ENCODE assay signal across 7 mouse cellular contexts in the genomic region with DNA sequence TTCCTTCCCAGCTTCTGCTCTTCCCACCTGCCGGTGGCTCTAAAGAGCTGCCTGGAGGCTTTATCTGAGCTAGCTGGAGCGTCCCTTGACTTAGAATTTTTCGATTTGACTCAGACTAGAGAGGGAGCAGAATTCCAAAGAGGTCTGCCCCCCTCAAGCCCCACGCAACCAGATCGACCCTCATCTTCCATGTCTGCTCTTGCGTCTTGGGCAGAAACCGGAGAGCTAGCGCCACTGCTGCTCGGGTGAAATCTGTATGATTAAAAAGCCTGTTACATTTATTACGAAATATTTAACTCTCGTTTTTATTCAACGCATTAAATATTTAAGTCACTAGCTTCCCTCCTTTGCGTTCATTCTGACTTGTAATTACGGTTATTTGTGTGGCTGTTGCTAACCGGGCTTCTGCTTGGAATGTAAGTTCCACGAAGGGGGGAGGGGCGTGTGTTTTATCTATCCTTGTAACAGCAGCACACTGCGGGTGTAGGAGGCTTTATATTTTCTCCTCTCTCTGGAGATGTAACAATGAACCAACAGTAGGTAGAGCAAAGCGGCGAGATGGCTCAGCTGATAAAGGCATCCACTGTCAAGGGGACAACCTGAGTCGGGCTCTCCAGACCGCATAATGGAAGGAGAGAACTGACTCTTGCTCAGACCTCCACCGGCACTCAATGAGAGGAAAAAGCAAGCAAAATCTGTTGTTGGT. TPM values are rescaled to one million over a fixed set of nuclear protein-coding genes. Genes with fewer than 3 reads are reported as not detected.
DNase-seq lines count a peak whose midpoint lies in the region; ATAC-seq and TF ChIP-seq lines count a peak whose summit lies in the region.

No protein-coding gene starts in this region.

- H3K9me3 ChIP-seq in hindbrain, embryonic 10.5 days, result no peaks in the 10 kb centered on the region
- no peaks in the 10 kb centered on the region for H3K9me3 ChIP-seq in liver, embryonic 12.5 days (replicated peaks)
- H3K9me3 ChIP-seq in neural tube, embryonic 15.5 days (replicated peaks), result no peaks in the 10 kb centered on the region

- WGBS in spleen, adult 2 months, result 10% methylated on average over 23 of the region's 23 CpGs
- WGBS in hindbrain, embryonic 10.5 days, result 5% methylated on average over 23 of the region's 23 CpGs
- 5% methylated on average over 23 of the region's 23 CpGs for WGBS in liver, embryonic 12.5 days (ENCODE audit: insufficient replicate concordance)
- 2% methylated on average over 23 of the region's 23 CpGs for WGBS in neural tube, embryonic 15.5 days

- TF ChIP-seq CTCF in spleen, adult 2 months (IDR thresholded peaks at IDR 0.05; ENCODE audit: extremely low read depth, insufficient read depth, insufficient read length, insufficient replicate concordance), result no peak

- H3K4me3 ChIP-seq in spleen, adult 2 months (ENCODE audit: extremely low read depth, insufficient read depth, insufficient read length), result peak overlapping the region; percentile 42; the same call in 1 of the 2 replicates
- peak overlapping the region; percentile 72 for H3K4me3 ChIP-seq in hindbrain, embryonic 10.5 days
- peak overlapping the region; percentile 59 for H3K4me3 ChIP-seq in liver, embryonic 12.5 days
- peak overlapping the region; percentile 48 for H3K4me3 ChIP-seq in neural tube, embryonic 15.5 days (replicated peaks)

- no peaks in the 10 kb centered on the region for H3K36me3 ChIP-seq in spleen, adult 2 months (ENCODE audit: control insufficient read depth, insufficient read depth, low read length)
- H3K36me3 ChIP-seq in hindbrain, embryonic 10.5 days, result no peaks in the 10 kb centered on the region
- H3K36me3 ChIP-seq in liver, embryonic 12.5 days, result no peaks in the 10 kb centered on the region
- H3K36me3 ChIP-seq in neural tube, embryonic 15.5 days, result no peaks in the 10 kb centered on the region

- DNase-seq in spleen, adult 2 months (ENCODE audit: low read depth in 1 of 2, low spot score in 2 of 2), result no peak
- no peak for DNase-seq in spleen, adult 18-20 months
- DNase-seq in cerebellum, adult 9-11 months, result peak; percentile 64
- peak; percentile 36 for DNase-seq in hindbrain, embryonic 10.5 days (ENCODE audit: low spot score)
- no peak for DNase-seq in thymus, postnatal 10 days (ENCODE audit: low spot score in 2 of 2)

- H3K4me1 ChIP-seq in spleen, adult 2 months (ENCODE audit: control insufficient read depth, insufficient read depth, insufficient read length), result peaks cover 7% of the 10 kb centered on the region
- peaks cover 38% of the 10 kb centered on the region for H3K4me1 ChIP-seq in hindbrain, embryonic 10.5 days (replicated peaks)
- H3K4me1 ChIP-seq in liver, embryonic 12.5 days, result peaks cover 54% of the 10 kb centered on the region
- peaks cover 22% of the 10 kb centered on the region for H3K4me1 ChIP-seq in neural tube, embryonic 15.5 days

- no peak overlapping the region for H3K27ac ChIP-seq in spleen, adult 2 months (ENCODE audit: insufficient read depth, low read length)
- peak overlapping the region; percentile 91 for H3K27ac ChIP-seq in hindbrain, embryonic 10.5 days
- H3K27ac ChIP-seq in liver, embryonic 12.5 days, result no peak overlapping the region
- H3K27ac ChIP-seq in neural tube, embryonic 15.5 days (replicated peaks), result peak overlapping the region; percentile 99

- peaks cover 5% of the 10 kb centered on the region for H3K27me3 ChIP-seq in spleen, adult 2 months (ENCODE audit: control insufficient read depth, insufficient read depth, low read length)
- H3K27me3 ChIP-seq in hindbrain, embryonic 10.5 days (ENCODE audit: insufficient read depth, poor library complexity, severe bottlenecking), result peaks cover 78% of the 10 kb centered on the region
- peaks cover 65% of the 10 kb centered on the region for H3K27me3 ChIP-seq in liver, embryonic 12.5 days (replicated peaks)
- no peaks in the 10 kb centered on the region; the same call in 1 of the 2 replicates for H3K27me3 ChIP-seq in neural tube, embryonic 15.5 days (replicated peaks)

- ATAC-seq in liver, embryonic 12.5 days, result 0 out of 2 replicates have a peak, but pooled peaks have one; percentile 16
- ATAC-seq in neural tube, embryonic 15.5 days (ENCODE audit: low FRiP score), result peak; percentile 64

- no peak for TF ChIP-seq POLR2A in spleen, adult 2 months (IDR thresholded peaks at IDR 0.05; ENCODE audit: low read depth, low read length)

- H3K4me2 ChIP-seq in liver, embryonic 12.5 days, result peak overlapping the region; percentile 93
- peak overlapping the region; percentile 85 for H3K4me2 ChIP-seq in neural tube, embryonic 15.5 days

- peak overlapping the region; percentile 62 for H3K9ac ChIP-seq in liver, embryonic 12.5 days
- peak overlapping the region; percentile 61 for H3K9ac ChIP-seq in neural tube, embryonic 15.5 days (replicated peaks)

RNA-seq across cellular contexts. Expression of a gene that starts 8.6 kb away (rescaled TPM):
- 109 and 136 TPM in 2 replicates for polyA plus RNA-seq in spleen, adult 2 months (2012; rRNA removed)
- 9.2 and 9.9 TPM in 2 replicates for polyA plus RNA-seq in hindbrain, embryonic 10.5 days (2016; fragmentation: Nextera tagmentation; extraction: Ambion mirVana)
- 7.1 TPM in 2 replicates for polyA plus RNA-seq in liver, embryonic 12.5 days (2016; fragmentation: Nextera tagmentation; extraction: Ambion mirVana)
- 29.9 and 34.5 TPM in 2 replicates for polyA plus RNA-seq in neural tube, embryonic 15.5 days (2015; fragmentation: Nextera tagmentation; extraction: Ambion mirVana)

RNA-seq across cellular contexts. Expression of a gene that starts 55.9 kb away (rescaled TPM):
- polyA plus RNA-seq in spleen, adult 2 months (2012; rRNA removed), result 0.60 TPM in 1 of 2 replicates, not detected in the other
- 2.5 and 5.1 TPM in 2 replicates for polyA plus RNA-seq in hindbrain, embryonic 10.5 days (2016; fragmentation: Nextera tagmentation; extraction: Ambion mirVana)
- polyA plus RNA-seq in liver, embryonic 12.5 days (2016; fragmentation: Nextera tagmentation; extraction: Ambion mirVana), result 1.9 and 2.0 TPM in 2 replicates
- polyA plus RNA-seq in neural tube, embryonic 15.5 days (2015; fragmentation: Nextera tagmentation; extraction: Ambion mirVana), result 3.3 TPM in 1 of 2 replicates, not detected in the other

RNA-seq across cellular contexts. Expression of a gene that starts 57.7 kb away (rescaled TPM):
- polyA plus RNA-seq in spleen, adult 2 months (2012; rRNA removed), result 32.0 and 32.2 TPM in 2 replicates
- polyA plus RNA-seq in hindbrain, embryonic 10.5 days (2016; fragmentation: Nextera tagmentation; extraction: Ambion mirVana), result 168 and 202 TPM in 2 replicates
- polyA plus RNA-seq in liver, embryonic 12.5 days (2016; fragmentation: Nextera tagmentation; extraction: Ambion mirVana), result 176 and 179 TPM in 2 replicates
- 90.2 and 120 TPM in 2 replicates for polyA plus RNA-seq in neural tube, embryonic 15.5 days (2015; fragmentation: Nextera tagmentation; extraction: Ambion mirVana)

Comparison
In these comparisons a context has a peak if more than half of its experiments do, and no peak if none do; other contexts are left out.
1. DNase-seq: peak in cerebellum, adult 9-11 months (single experiment) and hindbrain, embryonic 10.5 days (single experiment); none in spleen, adult 2 months (0 of 2), spleen, adult 18-20 months (0 of 2) and thymus, postnatal 10 days (0 of 2).
2. H3K27ac ChIP-seq: peak in hindbrain, embryonic 10.5 days (single experiment) and neural tube, embryonic 15.5 days (single experiment); none in spleen, adult 2 months (single experiment) and liver, embryonic 12.5 days (single experiment).
3. Peak in every context shown above with its lines, with median percentiles within 50 percentile points of each other: H3K4me3 ChIP-seq.